Mouse (Mus musculus) cerebellum, postnatal 10 days (tissue): ENCODE data around the gene Sar1a.
A peak's percentile ranks its signal among the peaks of the same experiment; 100 is the strongest.

Experiments used
- DNase-seq, 2 experiments: peaks; one replicate each; pipeline ENCODE4 v3.0.0; 2021; ENCODE audit warnings: mixed read lengths in 2 of 2

Gene Sar1a

DNA sequence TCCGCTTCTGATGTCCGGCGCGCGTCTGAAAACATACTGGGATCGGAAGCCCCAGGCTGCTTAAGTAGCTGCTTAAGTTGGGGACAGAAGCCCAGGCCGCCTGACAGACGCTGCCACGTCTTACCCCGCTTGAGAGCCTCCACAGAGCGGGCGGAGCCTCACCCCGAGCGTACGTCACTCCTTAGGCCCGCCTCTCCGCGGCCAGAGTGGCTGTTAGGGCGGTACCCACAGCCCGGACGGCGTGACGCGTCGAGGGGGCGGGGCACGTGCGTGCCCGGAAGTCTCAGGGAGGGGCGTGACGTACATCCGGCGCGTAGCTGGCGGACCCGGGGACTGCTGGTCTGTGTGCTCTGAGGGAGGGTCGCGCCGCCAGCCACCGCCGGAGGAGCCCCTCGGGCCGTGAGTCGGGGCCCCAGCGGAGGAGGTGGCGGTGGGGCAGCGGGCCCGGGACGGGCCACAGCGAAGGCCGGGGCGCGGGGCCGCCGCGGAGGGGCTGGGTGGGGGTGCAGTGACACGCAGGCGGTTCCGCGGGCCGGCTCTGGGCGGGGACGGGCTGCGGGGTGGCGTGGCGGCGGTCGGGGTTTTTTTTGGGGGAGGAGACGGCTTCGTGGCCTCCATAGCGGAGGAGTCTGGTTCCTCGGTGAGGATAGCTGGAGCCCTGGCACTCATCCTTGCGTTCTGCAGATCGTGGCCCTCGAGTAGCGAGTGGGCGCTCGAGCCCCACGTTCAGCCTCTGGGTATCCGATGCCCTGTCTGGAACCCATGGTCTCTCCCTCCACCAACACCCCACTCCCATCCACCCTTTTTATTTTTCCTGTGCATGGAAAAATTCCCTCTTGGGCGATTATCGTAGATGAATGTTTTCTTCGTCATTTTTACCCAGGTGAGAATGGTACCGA lies at the start of gene Sar1a:
Gene Sar1a, plus strand, starts transcription at position 285 of the 899 bp plus-strand sequence.
- DNase-seq: peak; percentile 100

DNA sequence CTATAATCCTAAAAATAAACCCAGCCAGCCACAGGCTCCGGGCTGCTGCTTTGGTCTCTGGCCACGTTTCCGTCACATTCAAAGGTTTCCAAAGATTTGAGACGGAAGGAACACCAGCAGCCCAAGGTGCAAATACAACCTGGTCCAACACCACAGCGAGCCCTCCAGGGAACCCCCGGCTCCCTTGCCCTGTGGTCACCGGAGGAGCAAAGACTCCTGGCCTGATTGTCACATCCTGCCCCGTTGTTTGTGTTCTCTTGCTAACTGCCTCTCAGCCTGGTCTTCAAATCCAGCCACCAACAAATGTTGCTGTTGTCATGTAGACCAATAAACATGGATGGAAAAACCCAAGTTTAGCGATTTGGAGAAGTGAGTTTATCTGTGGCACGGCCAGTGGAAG lies 47.7 kb upstream of the Sar1a start:
- no peak for DNase-seq

DNA sequence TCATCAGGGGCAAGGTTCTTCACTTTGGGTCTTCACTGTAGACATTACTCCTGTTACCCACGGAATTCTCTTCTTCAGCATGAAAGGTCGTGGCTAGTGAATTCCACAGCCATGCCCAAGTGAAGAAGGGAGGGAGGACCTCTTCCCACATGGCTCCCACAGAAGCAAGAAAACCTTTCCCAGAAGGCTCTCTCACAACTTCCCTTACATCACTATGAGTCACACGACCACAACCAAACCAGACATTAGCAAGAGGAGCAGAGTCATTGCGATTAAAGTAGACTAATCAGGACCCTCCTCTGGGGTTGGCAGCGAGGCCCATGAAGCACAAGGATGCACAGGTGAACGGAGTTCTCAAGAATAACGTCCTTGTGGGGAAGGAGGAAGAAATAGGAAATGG lies 43.0 kb upstream of the Sar1a start:
- DNase-seq: no peak

DNA sequence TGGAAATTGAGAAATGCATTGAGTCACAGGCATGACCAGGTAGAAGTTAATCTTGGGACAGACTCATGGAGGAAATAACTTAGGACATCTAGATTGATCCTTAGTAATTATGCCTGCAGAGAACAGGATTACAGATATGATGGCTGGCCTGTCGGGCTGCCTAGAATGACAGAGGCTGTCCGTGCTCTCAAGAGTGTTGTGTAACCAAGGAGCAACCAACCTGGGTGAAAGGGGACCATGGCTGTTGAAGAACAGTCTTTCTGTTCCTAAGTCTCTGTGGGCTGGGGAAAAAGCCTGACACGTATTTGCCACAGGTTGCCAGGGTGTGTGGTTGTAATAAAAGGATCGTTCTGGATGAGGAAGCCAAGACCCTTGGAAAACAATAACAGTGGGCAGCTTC lies 39.7 kb upstream of the Sar1a start:
- DNase-seq: no peak

DNA sequence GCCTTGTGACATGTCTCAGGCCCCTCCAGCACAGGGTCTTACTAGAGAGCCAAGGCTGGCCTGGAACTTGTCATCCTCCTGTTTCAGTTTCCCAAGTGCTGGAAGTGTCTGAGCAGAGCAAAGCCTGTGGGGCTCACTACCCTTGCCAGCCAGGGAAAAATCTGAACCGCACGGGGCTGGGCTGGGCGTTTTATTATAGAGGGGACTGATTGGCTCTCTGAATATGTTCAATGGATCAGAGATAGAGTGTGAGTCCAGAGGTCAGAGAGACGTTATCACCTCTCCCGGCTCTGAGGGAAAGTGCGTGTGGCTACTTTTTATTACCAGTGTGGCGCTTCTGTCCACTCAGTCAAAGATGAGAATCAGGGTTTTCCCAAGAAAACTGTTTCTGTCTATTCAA lies 33.5 kb upstream of the Sar1a start:
- DNase-seq: no peak

DNA sequence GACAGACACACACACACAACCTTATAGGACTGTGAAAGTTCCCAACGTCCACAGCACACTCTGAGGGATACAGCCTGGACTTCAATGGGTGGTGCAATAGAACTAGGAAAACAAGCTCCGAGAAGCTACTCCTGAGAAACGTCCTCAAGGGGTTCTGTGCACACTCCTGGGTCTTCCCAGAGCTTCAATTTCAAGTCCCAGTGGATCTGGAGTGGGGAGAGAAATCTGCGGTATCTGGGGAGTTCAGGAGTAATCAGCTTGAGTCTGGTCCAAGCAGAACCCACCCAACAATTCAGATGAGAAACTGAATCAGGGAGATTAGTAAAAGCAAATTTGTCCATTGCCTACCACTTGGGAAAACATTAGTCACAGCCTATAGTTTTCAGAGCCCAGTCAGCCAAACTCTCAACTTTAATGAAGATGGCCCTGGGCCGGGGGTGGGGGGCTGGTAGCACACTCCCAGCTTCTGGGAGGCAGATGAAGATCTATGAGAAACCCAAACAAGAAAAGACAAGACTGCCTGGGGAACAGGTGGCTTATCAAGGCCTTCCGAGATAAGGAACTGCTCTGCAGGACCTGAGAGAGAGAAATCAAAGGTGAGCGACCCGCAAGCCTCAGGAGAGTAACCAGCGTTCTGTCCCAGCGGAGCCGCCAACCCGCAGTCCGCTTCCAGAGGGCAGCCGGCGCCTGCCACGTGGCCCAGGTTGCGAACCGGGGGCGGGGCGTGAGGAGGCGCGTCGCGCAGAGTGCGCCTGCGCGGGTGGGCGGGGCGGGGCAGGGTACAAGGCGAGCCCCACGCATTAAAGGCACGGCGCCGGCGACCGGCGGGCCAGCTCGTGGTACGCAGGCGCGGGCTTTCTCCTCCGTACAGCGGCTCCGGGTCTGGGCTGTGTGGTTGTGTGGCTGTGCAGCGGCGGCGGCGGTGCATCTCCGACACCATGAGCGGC lies 32.0 kb upstream of the Sar1a start, which contains the start of gene Ppa1:
Gene Ppa1, plus strand, starts transcription at position 763 of the 947 bp plus-strand sequence.
- DNase-seq: peak; percentile 94 to 96

DNA sequence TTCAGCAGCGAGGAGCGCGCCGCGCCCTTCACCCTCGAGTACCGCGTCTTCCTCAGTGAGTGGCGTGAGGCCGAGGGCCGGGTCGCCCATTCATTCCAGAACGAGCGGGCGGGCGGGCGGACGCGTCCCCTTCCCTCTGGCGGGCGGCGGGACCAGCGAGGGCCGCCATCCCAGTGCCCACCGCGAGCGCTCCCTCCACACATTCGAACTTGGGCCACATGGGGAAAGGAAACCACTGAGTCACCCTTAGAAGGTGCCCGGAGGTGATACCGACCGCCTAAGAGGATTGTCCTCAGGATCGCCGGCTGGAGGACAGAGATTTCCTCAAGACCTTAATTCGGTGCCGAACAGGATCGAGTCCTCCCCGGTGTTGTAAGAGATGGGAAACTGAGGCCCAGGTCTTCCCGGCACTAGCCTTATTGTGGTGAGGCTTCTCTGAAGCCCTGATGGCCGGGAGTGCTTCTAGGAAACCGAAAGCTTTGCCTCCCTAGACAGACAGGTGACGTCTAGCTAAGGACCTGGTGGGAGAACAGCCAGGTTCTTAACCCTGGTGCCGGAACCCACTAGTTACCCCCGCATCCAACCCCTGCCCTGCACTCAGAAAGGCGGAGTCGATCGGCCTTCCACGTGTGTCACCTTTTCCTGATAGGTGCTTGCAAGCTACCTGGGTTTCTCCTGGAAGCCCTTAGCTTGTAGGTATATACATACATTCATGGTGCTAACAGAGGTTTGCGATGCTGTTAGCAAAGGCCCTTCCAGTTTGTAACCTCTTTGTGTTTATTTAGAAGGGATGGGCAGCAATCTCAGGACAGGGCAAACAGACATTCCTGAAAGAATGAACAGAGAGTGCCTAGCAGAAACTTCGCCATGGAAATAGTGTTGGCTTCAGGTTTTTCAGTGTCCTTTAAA lies 31.1 kb upstream of the Sar1a start:
- peak; percentile 37 to 41 for DNase-seq

DNA sequence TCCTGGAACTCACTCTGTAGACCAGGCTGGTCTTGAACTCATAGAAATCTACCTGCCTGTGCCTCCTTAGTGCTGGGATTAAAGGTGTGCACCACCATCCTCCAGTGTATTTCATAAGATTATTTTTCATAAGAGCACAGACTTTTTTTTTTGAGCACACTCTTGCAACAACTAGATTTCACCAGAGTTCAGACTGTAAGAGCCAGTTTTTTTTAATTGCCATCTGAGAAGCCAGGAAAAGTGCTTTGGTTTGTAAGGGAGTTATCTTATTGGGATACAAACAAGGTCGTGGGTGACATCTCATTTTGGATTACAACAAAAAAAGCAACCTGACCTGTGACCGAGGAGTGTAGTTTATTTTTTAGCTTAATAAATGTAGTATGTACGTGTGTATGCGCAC lies 26.0 kb upstream of the Sar1a start:
- DNase-seq: no peak

DNA sequence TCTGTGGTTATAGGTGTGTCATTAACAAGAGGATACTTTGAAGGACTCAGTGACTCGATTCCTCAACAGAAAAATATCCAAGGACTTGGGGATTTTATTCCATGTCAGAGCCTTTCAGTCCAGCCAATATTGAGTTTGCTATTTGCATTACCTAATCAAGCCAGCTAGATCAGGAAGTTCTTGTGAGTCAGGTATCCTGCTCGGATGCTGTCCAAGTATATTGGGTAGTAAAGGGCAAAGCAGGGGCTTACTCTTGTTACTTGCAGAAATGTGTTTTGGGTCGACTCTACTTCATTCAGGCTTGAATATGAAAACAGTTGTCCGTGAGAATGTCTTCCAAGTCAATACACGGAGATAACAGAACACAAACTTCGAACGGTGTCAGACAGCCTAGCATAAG lies 25.4 kb upstream of the Sar1a start:
- no peak for DNase-seq

DNA sequence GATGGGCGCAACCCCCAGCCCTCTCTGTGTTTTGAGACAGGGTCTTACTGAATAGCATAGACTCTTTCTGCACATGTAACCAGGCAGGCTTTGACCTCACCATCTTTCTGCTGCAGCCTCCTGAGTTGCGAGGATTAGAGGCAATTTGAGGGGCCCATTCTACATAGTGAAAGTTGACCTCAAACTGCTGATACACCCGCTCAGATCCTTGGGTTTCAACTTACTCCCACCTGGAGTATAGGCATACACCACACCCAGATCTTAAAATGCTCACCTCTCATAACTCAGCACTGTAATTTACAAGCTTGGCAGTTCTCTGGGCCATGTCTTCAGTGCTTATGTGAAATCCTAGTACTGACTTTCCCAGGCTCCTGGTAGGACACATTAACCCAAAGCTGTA lies 24.9 kb upstream of the Sar1a start:
- no peak for DNase-seq

DNA sequence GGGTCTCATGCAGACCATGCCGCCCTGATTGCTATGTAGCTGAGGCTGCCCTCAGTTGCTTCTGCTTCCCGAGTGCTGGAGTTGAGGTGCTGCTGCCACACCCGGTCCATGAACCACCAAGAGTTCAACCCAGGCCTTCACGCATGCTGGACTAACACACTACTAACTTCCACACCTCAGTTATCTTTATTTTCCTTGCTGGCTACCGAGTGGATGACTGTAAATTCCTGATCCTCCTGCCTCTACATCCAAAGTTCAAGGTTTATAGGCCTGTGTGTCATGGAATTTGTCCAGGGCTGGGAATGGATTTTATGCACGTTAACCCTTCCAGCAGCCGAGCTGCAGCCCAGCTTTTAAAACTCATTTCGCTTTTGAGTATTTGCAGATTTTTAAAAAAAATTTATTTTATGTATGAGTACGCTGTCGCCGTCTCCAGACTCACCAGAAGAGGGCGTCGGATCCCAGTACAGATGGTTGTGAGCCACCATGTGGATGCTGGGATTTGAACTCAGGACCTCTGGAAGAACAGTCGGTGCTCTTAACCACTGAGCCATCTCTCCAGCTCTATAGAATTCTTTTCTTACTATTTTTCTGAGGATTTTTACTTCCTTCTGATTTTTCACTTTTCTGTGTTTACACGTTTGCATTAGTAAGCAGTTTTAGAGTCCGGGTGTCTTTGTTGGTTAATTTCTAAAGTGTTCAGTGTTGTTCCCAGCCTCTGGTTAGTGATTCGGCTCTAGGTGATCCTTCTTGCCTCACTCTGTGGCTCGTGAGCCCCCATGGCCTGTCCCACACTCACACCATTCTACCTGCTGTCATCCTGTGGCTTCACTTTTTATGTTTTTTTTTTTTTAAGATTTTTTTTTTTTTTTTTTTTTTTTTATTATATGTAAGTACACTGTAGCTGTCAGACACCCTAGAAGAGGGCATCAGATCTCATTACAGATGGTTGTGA lies 22.9 kb upstream of the Sar1a start:
- no peak for DNase-seq

DNA sequence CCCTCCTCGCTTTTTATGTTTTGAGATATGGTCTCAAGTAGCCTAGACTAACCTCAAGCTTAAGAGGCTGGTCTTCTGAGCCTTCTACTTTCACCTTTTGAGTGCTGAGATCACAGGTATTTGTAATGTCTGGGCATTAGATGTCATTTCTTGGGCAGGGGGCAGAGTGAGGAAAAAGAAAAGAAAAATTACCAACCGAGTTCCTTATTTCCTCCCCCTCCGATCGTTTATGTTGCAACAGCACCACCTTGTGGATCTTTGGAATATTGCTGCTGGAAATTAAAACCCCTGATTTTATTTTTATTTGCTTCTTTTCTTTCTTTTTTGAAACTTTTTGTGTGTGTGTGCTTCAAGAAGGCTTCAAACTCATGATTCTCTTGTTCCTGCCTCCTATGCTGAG lies 22.1 kb upstream of the Sar1a start:
- DNase-seq: peak; percentile 52 to 73

DNA sequence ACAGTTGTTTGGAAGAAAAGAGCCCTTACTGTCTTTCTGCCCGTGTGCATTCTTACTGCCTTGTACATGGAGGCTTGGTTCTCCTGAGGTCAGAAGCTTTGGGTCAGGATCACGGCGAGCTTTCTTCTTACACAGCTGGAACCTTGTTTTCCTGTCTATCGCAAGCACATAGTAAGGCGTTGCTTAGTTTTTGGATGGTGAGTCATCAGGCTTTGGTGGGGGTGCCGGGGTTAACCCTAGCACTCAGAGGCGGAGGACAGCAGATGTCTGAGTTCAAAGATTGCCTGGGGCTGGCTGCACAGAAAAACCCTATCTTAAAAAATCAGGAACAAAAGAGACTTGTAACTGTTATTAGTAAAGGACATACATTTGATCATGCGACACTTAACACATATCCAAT lies 18.2 kb upstream of the Sar1a start:
- no peak for DNase-seq

DNA sequence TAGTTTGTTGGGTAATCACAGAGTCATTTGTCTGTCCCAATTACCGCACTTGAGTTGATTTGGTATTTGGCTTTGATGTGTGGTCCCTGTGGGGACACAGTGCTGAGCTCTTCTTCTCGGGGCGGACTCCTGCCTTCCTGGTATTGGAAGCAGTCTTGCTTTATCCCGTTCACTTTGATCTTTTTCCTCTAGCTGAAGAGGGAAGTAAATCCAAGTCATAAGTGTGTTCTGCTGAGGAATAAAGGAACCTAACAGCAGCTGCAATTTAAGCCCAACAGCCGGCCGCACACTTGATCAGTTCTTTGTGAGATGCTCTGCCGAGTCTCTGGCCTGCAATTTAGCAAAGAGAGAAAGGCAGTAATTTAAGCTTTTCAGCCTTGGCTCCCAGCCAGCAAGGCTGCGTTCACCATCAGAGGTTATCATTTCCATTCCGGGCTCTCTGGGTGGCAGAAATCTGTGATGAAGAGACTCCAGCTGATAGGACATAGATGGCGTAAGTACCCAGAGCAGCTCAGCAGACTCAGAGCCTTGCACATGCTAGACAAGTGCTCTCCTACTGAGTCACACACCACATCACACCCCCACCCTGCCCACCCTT lies 17.6 kb upstream of the Sar1a start:
- peak; percentile 22 to 27 for DNase-seq

DNA sequence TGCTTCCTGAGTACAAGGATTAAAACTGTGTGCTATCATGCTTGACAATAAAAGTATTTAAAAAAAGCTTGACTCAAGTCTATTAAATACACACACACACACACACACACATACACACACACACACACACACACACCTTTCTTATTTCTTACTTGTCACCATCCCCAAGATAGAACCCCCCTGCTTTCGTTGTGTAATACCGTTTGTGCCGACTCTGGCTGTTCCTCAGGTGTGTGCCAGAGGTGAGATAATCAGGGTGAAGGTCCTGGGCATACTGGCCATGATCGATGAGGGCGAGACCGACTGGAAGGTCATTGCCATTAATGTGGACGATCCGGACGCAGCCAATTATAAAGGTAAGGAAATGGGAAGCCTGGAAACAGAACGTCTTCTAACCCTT lies 15.0 kb upstream of the Sar1a start:
- no peak for DNase-seq

DNA sequence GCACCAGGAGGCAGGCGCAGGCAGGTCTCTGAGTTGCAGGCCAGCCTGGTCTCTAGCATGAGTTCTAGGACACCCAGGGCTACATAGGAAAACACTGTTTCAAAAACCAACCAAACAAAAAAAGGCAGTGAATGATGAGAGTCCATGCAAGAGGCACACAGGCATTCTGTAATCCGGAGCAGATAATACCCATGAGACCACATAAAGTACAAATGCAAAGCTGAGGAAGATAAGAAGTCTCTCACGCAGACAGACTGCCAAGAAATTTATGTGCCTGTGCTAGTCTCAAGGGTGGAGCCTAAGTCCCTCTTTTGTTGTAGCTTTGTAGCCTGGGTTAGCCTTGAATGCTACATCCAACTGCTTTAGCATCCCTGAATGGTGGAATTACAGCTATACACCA lies 14.4 kb upstream of the Sar1a start:
- DNase-seq: no peak

DNA sequence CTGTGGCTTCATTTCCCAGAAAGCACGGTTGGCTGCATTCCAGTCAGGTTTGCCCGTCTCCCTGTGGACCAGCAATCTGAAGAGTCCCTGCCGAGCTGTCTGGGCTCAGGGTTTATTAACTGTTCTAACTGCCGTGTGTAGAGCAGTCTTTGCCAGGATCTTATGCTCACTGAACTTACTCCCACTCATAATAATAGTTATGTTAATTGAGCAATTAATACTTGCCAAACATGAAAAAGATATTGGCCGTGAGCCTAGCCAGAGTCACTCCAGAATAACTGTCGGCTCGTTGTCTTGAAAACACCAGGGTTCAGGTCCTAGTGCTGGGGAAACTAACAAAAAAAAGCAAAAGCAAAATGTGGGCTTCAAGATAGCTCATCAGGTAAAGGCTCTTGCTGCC lies 10.8 kb upstream of the Sar1a start:
- DNase-seq: no peak

DNA sequence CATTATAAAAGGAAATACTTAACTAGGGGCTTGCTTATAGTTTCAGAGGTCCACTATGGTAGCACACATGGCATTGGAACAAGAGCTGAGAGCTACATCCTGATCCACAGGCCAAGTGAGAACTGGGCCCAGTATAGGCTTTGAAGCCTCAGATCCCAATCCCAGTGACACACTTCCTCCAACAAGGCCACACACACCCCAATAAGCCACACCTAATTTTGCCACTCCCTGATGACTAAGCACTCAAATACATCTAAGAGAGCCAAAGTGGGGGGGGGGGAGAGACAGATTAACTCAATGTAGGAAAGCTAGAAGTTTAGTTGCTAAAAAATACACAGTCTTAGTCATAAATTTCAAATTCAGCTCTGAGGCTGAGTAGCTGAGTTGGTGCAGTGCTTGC lies 10.2 kb upstream of the Sar1a start:
- DNase-seq: no peak

DNA sequence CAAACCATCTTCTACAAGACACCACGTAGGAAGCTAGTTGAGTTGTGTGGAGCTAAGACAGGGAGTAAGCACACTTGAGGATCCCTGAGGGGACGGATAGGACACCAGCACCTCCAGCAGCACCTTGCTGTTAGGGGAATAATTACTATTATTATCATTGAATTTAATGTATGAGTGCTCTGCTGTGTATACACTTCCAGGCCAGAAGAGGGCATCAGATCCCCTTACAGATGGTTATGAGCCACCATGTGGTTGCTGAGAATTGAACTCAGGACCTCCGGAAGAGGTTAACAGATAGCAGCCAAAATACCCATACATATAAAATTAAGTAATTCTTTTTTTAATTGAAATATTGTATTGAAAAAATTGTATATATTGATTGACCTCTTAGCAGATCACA lies 9.3 kb upstream of the Sar1a start:
- no peak for DNase-seq

DNA sequence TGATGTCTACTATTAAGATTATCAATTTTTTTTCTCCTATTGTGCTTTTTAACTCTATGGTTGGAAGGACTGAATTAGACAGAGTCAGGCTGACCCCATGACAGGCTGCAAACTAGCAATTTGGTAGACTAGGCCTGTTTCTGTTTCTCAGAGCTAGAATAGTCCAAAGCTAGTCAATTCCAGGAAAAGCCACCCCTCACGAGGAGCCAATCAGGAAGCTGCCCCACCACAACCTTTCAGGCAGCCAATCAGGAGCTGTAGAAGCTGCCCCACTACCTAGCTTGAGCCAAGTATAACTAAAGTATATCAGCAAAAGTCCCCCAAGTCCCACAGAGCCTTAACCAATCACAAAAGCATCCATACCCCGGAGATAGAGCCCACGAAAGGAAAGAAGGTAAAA lies 4.2 kb upstream of the Sar1a start:
- DNase-seq: no peak

DNA sequence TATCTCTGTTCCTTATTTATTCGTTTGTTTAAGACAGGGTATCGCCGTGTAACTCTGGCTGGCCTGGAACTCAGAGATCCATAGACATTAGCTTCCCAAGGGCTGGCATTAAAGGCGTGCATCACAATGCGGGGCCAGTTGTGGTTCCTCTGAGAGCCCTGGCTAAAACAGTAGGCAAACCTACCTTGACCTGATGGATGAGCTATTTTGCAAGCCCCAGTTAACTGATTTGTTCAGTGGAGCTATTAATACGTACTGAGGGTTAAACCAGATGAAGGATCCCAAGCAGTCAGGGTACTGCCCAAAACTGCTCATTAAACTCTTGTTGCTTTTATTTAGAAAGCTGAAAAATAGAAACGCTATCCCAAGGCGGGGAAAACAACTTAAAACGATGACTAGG lies 554 bp upstream of the Sar1a start:
- DNase-seq: no peak
